Mouse (Mus musculus) CH12.LX (cell line): ENCODE measurements around the gene Hoxb3. TPM values are rescaled to one million over a fixed set of nuclear protein-coding genes. Genes with fewer than 3 reads are reported as not detected.

Experiments
- DNase-seq: peaks from one replicate; pipeline ENCODE4 v3.0.0-alpha.2; 2013; ENCODE audit errors: extremely low read depth
- H3K27ac ChIP-seq: 2 replicates; pipeline ENCODE4 v1.5.1; 2012; ENCODE audit warnings: low read depth, mild to moderate bottlenecking, control low read depth, moderate library complexity; ENCODE audit not compliant: insufficient read depth
- H3K27me3 ChIP-seq: replicated peaks from 2 replicates; pipeline ENCODE3; 2012; ENCODE audit warnings: inconsistent platforms
- H3K36me3 ChIP-seq, 2 experiments: replicated peaks in 1 of 2; 2 replicates each; pipeline versions ENCODE3 to v1.6.1; 2012; ENCODE audit warnings: inconsistent platforms in 1 of 2, low read length in 1 of 2, mild to moderate bottlenecking in 1 of 2, mixed read lengths in 1 of 2, moderate library complexity in 1 of 2; ENCODE audit not compliant: control insufficient read depth in 1 of 2, insufficient read depth in 1 of 2
- H3K4me1 ChIP-seq, 2 experiments: 2 replicates each; pipeline ENCODE4 v1.6.1; 2012; ENCODE audit warnings: inconsistent platforms in 1 of 2, moderate library complexity in 1 of 2; ENCODE audit not compliant: insufficient read depth in 2 of 2, control insufficient read depth in 1 of 2
- H3K4me2 ChIP-seq: 2 replicates; pipeline ENCODE4 v1.6.1; 2012; ENCODE audit warnings: low read depth, mild to moderate bottlenecking, control low read depth; ENCODE audit not compliant: poor library complexity, insufficient read depth, severe bottlenecking
- H3K4me3 ChIP-seq, 3 experiments: fragments of 150-350 bp in 1 of 3; sonication (generic) in 1 of 3; replicated peaks in 1 of 3; 2 replicates each; pipeline versions ENCODE3 to v1.5.1; 2011 to 2012; ENCODE audit warnings: low read depth in 2 of 3, low read length in 2 of 3, mild to moderate bottlenecking in 2 of 3, moderate library complexity in 2 of 3, control low read depth in 1 of 3, improper control_type of control experiment in 1 of 3, inconsistent platforms in 1 of 3, mixed read lengths in 1 of 3; ENCODE audit not compliant: poor library complexity in 1 of 3
- H3K79me2 ChIP-seq: replicated peaks from 2 replicates; pipeline ENCODE4 v1.6.1; 2012; ENCODE audit warnings: mild to moderate bottlenecking, moderate library complexity; ENCODE audit not compliant: control insufficient read depth, poor library complexity, insufficient read depth, severe bottlenecking; ENCODE audit errors: extremely low read depth
- H3K9ac ChIP-seq: 2 replicates; pipeline ENCODE4 v1.6.1; 2012; ENCODE audit warnings: low read depth, mild to moderate bottlenecking, control low read depth, moderate library complexity; ENCODE audit not compliant: insufficient read depth
- H3K9me3 ChIP-seq: replicated peaks from 2 replicates; pipeline ENCODE3; 2012; ENCODE audit warnings: low read length, inconsistent platforms, mixed read lengths
- BHLHE40 ChIP-seq: IDR thresholded peaks from 2 replicates; pipeline ENCODE4 v1.6.1; 2011; ENCODE audit warnings: mild to moderate bottlenecking, low read depth, low read length, improper control_type of control experiment
- CHD2 ChIP-seq: IDR thresholded peaks from 2 replicates; pipeline ENCODE4 v1.6.1; 2011; ENCODE audit warnings: low read length, improper control_type of control experiment
- CTCF ChIP-seq, 2 experiments: IDR thresholded peaks in 1 of 2; conservative IDR thresholded peaks in 1 of 2; 2 replicates each; pipeline ENCODE4 v1.5.1; 2011 to 2012; ENCODE audit warnings: low read depth in 2 of 2, low read length in 2 of 2, improper control_type of control experiment in 1 of 2, inconsistent platforms in 1 of 2, mild to moderate bottlenecking in 1 of 2, moderate library complexity in 1 of 2
- EP300 ChIP-seq: IDR thresholded peaks from 2 replicates; pipeline ENCODE4 v1.6.1; 2011; ENCODE audit warnings: low read length, improper control_type of control experiment
- IRF4 ChIP-seq: IDR thresholded peaks from 2 replicates; pipeline ENCODE4 v1.6.1; 2014; ENCODE audit warnings: low read depth, mild to moderate bottlenecking, inconsistent platforms, low read length, improper control_type of control experiment
- JUN ChIP-seq: IDR thresholded peaks from 2 replicates; pipeline ENCODE4 v1.6.1; 2011; ENCODE audit warnings: low read depth, mild to moderate bottlenecking, low read length, improper control_type of control experiment, moderate library complexity; ENCODE audit not compliant: insufficient read depth
- JUND ChIP-seq: conservative IDR thresholded peaks from 2 replicates; pipeline ENCODE4 v1.6.1; 2011; ENCODE audit warnings: low read depth, low read length, improper control_type of control experiment
- MAFK ChIP-seq: IDR thresholded peaks from 2 replicates; pipeline ENCODE4 v1.6.1; 2011; ENCODE audit warnings: low read length, improper control_type of control experiment; ENCODE audit not compliant: insufficient replicate concordance
- MAX ChIP-seq: IDR thresholded peaks from 2 replicates; pipeline ENCODE4 v1.6.1; 2011; ENCODE audit warnings: low read length, improper control_type of control experiment
- MEF2A ChIP-seq: IDR thresholded peaks from 2 replicates; pipeline ENCODE4 v1.6.1; 2014; ENCODE audit warnings: low read depth, mild to moderate bottlenecking, inconsistent platforms, low read length, improper control_type of control experiment, borderline replicate concordance
- MXI1 ChIP-seq: IDR thresholded peaks from 2 replicates; pipeline ENCODE4 v1.6.1; 2011; ENCODE audit warnings: mild to moderate bottlenecking, low read depth, low read length, improper control_type of control experiment
- MYC ChIP-seq: IDR thresholded peaks from 2 replicates; pipeline ENCODE4 v1.6.1; 2011; ENCODE audit warnings: low read depth, mild to moderate bottlenecking, improper control_type of control experiment, low read length
- PAX5 ChIP-seq: IDR thresholded peaks from 2 replicates; pipeline ENCODE4 v1.6.1; 2012; ENCODE audit warnings: low read length, inconsistent platforms, mixed read lengths
- POLR2A ChIP-seq: IDR thresholded peaks from 2 replicates; pipeline ENCODE4 v1.6.1; 2011; ENCODE audit warnings: low read depth, mild to moderate bottlenecking, improper control_type of control experiment, low read length
- UBTF ChIP-seq: IDR thresholded peaks from 2 replicates; pipeline ENCODE4 v1.6.1; 2012; ENCODE audit warnings: low read depth, mild to moderate bottlenecking, inconsistent platforms, low read length, improper control_type of control experiment, moderate library complexity
- USF2 ChIP-seq: conservative IDR thresholded peaks from 2 replicates; pipeline ENCODE4 v1.6.1; 2011; ENCODE audit warnings: low read depth, low read length, improper control_type of control experiment
- ZC3H11A ChIP-seq: IDR thresholded peaks from 2 replicates; pipeline ENCODE4 v1.6.1; 2012; ENCODE audit warnings: low read depth, mild to moderate bottlenecking, inconsistent platforms, low read length, improper control_type of control experiment
- ZNF384 ChIP-seq: IDR thresholded peaks from 2 replicates; pipeline ENCODE4 v1.6.1; 2012; ENCODE audit warnings: low read depth, low read length, improper control_type of control experiment, inconsistent platforms
- dilution Hi-C: fragments of 300-500 bp; cut with MboI; formaldehyde crosslinking; loops from 2 replicates; pipeline ENCODE4 v1.14.3; 2020; ENCODE audit warnings: low sequenced_read_pairs; ENCODE audit not compliant: extremely low pct_unique_long_range_greater_than_20kb, extremely low pct_ligation_motif_present
- in situ Hi-C: fragments of 300-500 bp; cut with MboI; formaldehyde crosslinking; loops from 3 replicates; pipeline ENCODE4 v1.14.3; 2019; ENCODE audit warnings: low sequenced_read_pairs, low pct_ligation_motif_present, low pct_unique_long_range_greater_than_20kb, mixed read lengths
- polyA plus RNA-seq: library from polyadenylated mRNA; unstranded; fragments of >175 nt; gene quantifications from 2 replicates; pipeline ENCODE4 v1.2.1, GENCODE M21; 2012; ENCODE audit warnings: low read depth; ENCODE audit not compliant: insufficient read length
- total RNA-seq, 2 experiments: library from RNA; depleted of rRNA; stranded (reverse); fragments of 300-350 nt in 1 of 2; fragments of >200 nt in 1 of 2; gene quantifications; 2 replicates each; pipeline ENCODE4 v1.2.3; 2012 to 2014

Gene Hoxb3
- total and polyA plus RNA-seq, 3 experiments, result 0.07 to 0.29 (median 0.21) TPM

DNA sequence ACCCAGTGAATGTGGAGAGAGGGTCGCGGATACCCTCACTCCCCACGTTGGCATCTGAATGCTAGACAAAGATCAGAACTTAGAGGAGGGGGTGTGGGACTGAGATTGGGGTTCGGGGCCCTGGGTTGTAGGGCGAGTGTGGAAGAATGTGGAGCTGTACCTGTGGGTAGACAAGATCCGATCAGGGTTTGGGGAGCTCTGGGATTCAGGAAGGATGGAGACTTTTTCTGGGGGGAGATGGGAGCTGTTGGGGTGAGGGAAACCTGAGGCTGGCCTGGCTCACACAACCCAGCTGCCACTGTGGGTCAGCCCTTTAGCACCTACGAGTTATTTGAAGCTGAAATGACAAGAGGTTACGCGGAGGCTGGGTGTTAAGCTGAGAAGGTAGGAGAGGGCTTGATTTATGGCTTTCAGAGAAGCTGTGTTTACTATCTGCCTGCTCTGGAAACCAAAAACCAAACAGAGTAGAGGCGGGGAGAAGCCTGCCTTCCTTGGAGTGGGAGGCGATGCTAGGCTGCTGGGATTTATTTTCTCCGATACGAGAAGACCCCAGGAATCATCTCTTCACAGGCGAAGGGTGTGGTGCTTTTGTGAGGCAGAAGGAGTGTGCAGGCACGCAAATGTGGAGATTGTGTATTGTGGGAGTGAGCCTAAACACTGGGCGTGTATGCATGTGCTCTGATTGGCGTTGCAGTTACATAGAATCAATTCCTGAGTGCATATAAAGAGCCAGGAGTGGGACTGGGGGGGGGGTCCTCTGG is 10.3 kb downstream of the Hoxb3 start:
- no peak for DNase-seq
- TF ChIP-seq EP300 (no peak), MAFK (no peak), MAX (no peak), JUN (no peak), USF2 (no peak), BHLHE40 (no peak), ZC3H11A (no peak), MXI1 (no peak), CHD2 (no peak), UBTF (no peak), MYC (no peak), PAX5 (no peak), CTCF (conservative IDR thresholded peaks at IDR 0.05 in 1 of 2, IDR thresholded peaks at IDR 0.05 in 1 of 2; ENCODE audit: low read depth in 2 of 2, low read length in 2 of 2) (no peak), IRF4 (no peak), MEF2A (no peak), ZNF384 (no peak)
- H3K79me2 ChIP-seq, result no peaks in the 10 kb centered on the region
- H3K36me3 ChIP-seq, result peaks cover 0 to 2% of the 10 kb centered on the region in 2 experiments
- no peaks in the 10 kb centered on the region for H3K9me3 ChIP-seq
- no peak overlapping the region for H3K27ac ChIP-seq
- H3K27me3 ChIP-seq, result peaks cover 3% of the 10 kb centered on the region
- dilution Hi-C loops (no loop called here), in situ Hi-C loops (no loop called here)
- H3K4me3 ChIP-seq, result no peak overlapping the region
- H3K4me1 ChIP-seq, result no peaks in the 10 kb centered on the region
- H3K9ac ChIP-seq, result no peak overlapping the region
- no peak overlapping the region for H3K4me2 ChIP-seq

DNA sequence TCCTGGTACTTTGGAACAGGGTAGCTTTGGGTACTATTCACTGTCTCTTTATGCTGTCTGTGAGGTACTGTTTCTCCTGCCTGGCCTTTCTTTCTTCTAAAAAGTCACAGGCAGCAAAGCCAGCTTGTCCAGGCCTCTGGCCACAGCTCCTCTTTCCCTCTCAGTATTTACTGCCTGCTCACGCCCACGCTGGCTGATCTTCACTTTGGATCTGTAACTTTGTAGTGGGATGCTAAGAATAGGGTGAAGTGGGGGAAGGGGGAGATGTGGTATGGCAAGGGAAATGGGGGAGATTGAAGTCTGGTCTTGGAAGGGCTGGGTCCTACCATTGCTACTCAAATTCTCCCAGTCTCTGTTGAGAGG is 10.9 kb downstream of the Hoxb3 start:
- Histone ChIP-seq H3K9me3 (no peaks in the 10 kb centered on the region), H3K36me3 (peaks cover 0 to 2% of the 10 kb centered on the region in 2 experiments), H3K79me2 (no peaks in the 10 kb centered on the region), H3K27me3 (peaks cover 3% of the 10 kb centered on the region), H3K9ac (no peak overlapping the region), H3K27ac (no peak overlapping the region), H3K4me3 (no peak overlapping the region), H3K4me2 (no peak overlapping the region), H3K4me1 (no peaks in the 10 kb centered on the region)
- in situ Hi-C loops, result no loop called here
- dilution Hi-C loops, result no loop called here
- TF ChIP-seq JUND, result no peak
- no peak for TF ChIP-seq POLR2A
- TF ChIP-seq PAX5, result no peak
- TF ChIP-seq BHLHE40, result no peak
- DNase-seq, result no peak
